Mouse (Mus musculus): Measurements from ENCODE around the gene Gm9507.
"Not testable (repeated sequence)": the region's sequence is repeated elsewhere in the genome, so short reads cannot be mapped to it uniquely, and the experiment has no call there.

- TF ChIP-seq CTCF, POLR2A (IDR thresholded peaks at IDR 0.05; ENCODE audit: insufficient read depth, low read depth, low read length): not testable (repeated sequence)
Observed at GRCm38 (mm10) chr10:77783396-77783795, 28.2 kb downstream of the Gm9507 start.
